Mouse (Mus musculus): ENCODE results near the gene F3. TPM values are rescaled to one million over a fixed set of nuclear protein-coding genes. Genes with fewer than 3 reads are reported as not detected.

F3 gene
- total RNA-seq, 2 experiments from 2014 or later, result not detected

DNA sequence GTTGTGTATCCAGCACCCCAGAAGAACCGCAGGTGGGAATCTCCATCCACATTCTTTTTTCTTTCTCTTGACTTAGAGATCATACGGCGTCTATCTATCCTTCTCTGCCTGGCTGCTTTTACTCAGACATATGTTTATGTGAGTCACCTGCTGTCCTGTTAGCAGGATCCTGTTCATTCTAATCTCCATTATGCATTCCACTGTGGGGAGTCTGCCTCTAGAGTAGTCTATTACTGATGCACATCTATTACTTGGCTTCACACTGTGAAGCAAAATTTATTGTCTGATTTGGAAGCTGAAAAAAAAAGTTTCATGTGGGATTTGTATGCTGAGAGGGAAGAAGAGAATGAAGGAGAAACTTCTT, 19.5 kb upstream of the F3 start:
- ATAC-seq (replicated peaks; ENCODE audit: low FRiP score, poor library complexity, severe bottlenecking), result no peak

DNA sequence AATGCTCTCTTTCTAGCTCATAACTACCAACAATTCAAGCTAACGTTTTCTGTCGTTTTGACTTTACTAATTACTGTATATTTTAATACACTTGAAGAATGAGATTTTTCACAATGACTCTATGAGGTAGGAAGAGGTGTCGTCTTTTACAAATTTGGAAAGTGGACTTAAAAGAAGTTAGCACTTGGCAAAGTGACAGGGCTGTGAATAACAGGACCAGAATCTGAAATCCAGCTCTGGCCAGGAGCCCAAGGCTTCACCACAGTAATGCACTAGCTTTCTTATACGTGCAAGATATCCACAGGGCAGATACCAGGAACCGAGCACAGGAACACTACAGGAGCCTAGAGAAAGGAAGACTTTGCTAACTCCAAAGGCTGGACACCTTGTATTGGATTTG, 17.2 kb upstream of the F3 start:
- ATAC-seq (replicated peaks; ENCODE audit: low FRiP score, poor library complexity, severe bottlenecking), result no peak

DNA sequence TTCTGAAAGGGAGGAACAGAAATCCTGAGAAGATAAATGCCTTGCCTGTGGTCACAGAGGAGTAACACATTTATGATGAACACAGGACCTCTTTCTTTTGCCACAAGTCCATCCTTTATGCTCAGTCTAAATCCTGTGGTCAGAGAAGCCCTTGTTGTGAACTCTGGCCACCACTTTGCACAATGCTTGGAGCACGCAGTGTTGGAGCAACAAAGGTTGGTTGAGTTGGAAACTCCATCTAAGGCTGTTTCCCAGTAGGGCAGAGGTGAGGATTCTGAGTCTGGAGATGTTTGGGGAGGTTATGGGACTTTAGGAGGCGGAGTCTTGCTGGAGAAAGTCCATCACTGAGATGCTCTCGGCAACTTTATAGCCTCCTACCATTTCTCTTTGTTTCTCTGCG, 16.2 kb upstream of the F3 start:
- no peak for ATAC-seq (replicated peaks; ENCODE audit: low FRiP score, poor library complexity, severe bottlenecking)

DNA sequence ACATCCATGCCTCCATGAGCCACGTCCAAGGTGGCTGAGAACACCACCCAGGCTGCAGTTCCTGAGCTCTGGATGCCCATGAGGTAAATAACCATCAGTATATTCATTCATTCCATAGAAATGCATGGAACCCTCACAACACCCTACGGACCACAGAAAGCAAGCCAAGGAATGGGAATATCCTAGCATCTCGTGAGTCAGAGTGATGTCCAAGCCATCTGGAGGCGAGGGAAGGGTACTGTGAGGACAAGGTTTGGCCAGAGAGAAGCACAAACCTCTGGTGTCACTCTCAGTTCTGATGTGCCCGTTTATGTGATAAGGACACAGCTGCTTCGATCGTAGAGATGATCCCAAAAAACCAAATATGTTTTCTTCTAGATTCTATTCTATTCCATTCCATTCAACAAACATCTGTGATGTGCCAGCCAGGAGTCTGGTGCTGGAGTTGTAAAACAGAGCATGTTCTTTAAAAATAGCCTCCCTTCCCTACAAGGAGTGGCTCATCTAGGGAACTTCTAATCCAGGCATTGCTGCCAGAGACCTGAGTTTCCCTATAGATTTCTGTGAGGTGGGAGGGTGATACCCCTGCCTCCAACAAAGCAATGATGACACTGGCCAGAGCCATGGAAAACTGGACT, 12.3 kb upstream of the F3 start:
- no peak for ATAC-seq (replicated peaks; ENCODE audit: low FRiP score, poor library complexity, severe bottlenecking)

DNA sequence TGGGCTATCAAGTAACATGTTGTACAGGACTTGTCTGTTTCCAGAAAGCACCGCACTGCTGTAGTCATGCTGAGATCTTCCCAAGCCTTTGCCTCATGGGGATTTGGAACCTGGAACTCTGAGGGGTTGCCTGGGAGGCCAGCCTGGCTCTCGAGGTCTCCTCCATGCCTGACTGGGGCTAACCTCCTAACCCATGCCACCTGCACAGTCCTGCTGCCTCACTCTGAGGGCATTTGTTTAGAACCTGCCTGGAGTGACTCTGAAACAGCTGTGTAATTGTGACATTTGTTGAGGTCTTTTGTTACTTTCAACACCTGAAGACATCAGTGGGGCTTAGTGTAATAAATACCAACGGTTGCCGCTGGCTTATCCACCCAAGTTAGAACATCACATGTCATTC, 11.1 kb upstream of the F3 start:
- no peak for ATAC-seq (replicated peaks; ENCODE audit: low FRiP score, poor library complexity, severe bottlenecking)

- ATAC-seq (replicated peaks; ENCODE audit: low FRiP score, poor library complexity, severe bottlenecking), result no peak
These were observed 10.1 kb upstream of the F3 start for GRCm38 (mm10) chr3:121713151-121713701.

DNA sequence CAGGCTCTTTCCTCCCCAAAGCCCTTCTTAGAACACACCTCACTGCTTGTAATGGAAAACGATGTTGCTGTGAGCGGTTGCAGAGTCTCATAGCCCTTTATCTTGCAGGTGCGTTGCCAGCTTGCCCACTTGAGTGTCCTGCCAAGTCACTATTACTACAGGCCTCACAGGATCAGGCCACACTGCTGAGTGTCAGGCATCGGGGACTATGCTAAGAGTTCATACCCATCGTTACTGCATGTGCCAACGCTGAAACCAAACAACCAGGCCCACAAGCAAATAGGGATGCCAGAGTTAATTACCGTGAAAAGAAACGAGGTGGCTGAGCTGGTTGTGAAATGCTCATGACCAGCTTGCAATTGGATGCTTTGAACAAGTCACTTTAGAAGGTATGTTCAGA, 9.5 kb upstream of the F3 start:
- ATAC-seq (replicated peaks; ENCODE audit: low FRiP score, poor library complexity, severe bottlenecking), result no peak

- ATAC-seq (replicated peaks; ENCODE audit: low FRiP score, poor library complexity, severe bottlenecking), result no peak
These were observed 8.9 kb upstream of the F3 start for GRCm38 (mm10) chr3:121714461-121714860.

DNA sequence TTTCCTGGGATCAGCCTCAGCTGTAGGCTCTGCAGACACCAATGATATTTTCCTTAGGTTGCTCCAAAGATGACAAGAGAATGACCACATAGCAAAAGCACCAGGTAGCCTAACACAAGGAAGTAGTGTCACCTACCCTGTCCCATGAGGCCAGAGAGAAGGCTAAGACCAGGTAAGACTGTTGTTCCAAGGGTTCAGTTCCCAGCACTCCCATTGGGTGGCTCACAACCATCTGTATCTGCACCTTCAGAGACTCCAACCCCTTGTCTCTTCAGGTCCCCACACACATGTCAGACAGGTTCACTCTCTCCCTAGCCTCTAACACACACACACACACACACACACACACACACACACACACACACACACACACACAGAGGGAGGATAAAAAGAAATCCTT, 8.0 kb upstream of the F3 start:
- ATAC-seq (replicated peaks; ENCODE audit: low FRiP score, poor library complexity, severe bottlenecking), result no peak

DNA sequence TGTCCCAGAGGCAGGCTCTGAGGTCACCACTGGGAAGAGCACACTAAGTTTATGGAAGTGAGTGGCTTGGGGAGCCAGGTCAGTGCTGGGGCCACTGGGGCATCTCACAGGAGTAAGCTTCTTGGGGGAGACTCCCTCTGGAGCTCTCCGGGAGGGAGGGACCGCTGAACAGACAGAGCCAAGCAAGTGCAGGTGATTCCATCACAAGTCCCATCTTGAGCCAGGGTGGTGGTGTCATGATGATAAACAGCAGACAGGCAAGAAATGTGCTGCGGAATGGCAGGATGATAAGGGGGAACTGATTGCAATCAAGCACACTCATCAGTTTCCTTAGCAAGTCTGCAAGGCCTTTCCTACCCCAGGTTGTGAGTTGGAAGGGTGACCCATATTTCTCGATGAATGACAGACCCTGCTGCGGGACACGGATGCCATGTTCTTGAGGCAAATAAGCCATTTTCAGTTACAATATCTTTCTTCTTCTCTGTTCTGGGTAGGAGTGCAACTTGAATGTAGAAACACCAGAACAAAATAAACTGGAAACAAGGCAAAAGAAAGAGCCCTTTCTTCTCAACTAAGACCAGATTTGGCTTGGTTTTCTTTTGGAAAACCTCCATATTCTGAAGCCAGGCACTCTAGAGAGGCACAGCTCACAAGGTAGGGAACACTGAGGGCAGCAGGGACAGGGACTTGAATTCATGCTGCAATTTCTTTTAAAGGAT, 7.4 kb upstream of the F3 start:
- no peak for ATAC-seq (replicated peaks; ENCODE audit: low FRiP score, poor library complexity, severe bottlenecking)

DNA sequence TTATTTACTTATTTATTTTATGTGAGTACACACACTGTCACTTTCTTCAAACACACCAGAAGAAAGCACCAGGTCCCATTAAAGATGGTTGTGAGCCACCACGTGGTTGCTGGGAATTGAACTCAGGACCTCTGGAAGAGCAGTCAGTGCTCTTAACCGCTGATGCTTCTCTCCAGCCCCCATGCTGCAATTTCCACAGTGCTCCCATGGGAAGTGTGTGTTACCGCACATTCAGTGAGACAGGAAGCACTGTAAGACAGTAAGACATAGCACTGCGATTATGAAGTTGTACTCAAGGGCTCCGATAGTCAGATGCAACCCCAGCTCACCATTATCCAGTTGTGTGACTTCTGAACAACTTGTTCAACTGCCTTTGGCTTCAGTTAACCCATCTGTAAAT, 6.9 kb upstream of the F3 start:
- ATAC-seq (replicated peaks; ENCODE audit: low FRiP score, poor library complexity, severe bottlenecking), result no peak

GRCm38 (mm10) chr3:121718679-121719078, 4.7 kb upstream of the F3 start:
- no peak for ATAC-seq (replicated peaks; ENCODE audit: low FRiP score, poor library complexity, severe bottlenecking)

DNA sequence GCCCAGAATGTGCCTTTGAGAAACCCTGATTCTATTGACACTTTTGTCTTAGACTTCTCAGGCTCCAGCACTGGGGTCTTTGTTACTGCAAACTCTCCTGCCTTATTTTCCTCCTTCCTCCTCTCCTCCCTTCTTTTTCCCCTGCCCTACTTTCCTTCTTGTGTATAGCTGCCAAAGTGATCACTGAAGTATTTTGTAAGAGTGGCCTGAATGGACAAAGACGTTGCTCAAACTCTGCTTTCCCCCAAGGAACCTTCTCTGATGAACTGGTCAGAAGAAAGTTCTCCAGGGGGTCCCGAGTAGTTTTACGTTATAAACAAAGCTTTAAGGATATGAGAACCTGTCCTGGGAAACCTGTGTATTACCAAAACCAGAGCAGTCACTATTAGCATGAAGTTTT, 3.6 kb upstream of the F3 start:
- no peak for ATAC-seq (replicated peaks; ENCODE audit: low FRiP score, poor library complexity, severe bottlenecking)

- no peak for ATAC-seq (replicated peaks; ENCODE audit: low FRiP score, poor library complexity, severe bottlenecking)
These were observed 2.3 kb upstream of the F3 start for GRCm38 (mm10) chr3:121720801-121721690.

DNA sequence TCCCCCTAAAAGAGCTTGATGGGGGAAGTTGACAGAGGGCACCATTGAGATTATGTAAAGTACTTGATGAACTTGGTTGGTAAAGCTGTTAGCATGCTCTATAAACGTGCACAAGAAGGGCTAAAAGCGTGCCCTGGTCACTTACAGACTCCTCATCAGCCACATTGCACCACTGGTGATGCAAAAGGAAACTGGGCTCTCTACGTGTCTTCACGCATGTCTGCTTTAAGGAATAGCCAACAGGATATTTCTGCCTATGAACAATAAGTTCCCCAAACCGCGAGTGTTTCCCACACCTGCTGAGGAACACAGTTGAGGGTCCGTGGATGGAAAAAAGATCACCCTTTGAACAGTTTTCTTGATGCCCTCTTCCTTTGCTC, 1.7 kb upstream of the F3 start:
- no peak for ATAC-seq (replicated peaks; ENCODE audit: low FRiP score, poor library complexity, severe bottlenecking)

DNA sequence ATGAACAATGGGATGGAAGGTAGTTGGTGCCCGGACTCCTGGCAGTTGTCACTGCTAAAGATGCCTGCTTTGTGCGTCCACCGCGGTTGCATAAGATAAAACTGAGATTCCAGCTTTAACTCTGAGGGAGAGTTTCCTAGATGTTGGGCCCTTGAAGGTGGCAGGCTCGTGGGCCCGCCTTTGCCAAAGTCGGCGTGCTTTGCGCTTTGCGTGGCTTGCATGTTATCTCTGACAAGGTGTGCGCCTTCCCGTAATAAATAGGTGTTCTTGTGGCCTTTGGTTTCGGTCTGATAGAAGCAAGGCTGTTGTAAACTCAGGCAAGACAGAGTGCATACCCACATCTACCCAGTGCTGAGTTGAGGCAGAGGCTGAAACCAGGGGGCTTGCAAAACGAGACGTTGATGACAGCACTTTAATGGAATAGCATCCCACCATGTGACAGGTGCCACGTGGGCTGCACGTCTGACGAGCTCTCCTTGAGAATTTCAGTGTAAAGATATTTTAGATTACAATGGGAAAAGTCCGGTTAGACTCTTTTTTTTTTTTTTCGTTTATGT, 709 bp downstream of the F3 start:
- no peak for ATAC-seq (replicated peaks; ENCODE audit: low FRiP score, poor library complexity, severe bottlenecking)

- no peak for ATAC-seq (replicated peaks; ENCODE audit: low FRiP score, poor library complexity, severe bottlenecking)
These were observed 1.2 kb downstream of the F3 start for GRCm38 (mm10) chr3:121724553-121724952.

DNA sequence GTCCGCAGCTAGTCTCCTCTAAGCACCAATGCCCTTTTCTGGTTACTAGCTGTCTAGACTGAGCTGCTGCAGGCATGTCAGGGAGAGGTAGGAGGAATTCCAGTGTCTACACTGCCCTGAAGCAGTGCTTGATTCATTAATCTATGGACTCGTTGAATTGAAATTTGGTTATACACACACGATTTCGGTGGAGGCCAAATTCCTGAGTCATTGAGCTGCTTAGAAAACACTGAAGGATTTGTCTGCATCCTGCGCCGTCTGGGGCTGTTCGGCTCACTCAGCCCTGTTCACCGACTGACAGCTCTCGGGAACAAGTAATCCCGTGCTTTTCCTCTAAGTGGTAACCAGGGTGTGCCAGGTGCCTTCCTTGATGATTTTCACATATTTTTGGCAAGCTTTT, 2.3 kb downstream of the F3 start:
- no peak for ATAC-seq (replicated peaks; ENCODE audit: low FRiP score, poor library complexity, severe bottlenecking)

DNA sequence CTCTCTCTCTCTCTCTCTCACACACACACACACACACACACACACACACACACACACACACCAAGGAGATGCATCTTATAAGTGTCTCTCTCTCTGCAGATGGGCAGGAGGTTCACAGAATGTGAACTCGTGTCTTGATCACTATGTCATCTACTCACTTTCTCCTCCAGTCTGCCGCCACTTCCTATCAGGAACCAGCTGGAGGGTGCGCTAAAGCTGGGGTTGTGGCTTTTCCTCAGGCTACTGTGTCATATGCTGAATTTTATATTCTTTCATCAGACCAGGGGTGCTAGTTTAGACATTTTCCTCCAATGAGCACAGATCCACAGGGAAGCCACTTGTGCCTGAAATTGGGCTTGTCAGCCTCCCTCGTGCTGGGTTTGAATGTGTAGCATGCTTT, 6.3 kb downstream of the F3 start:
- ATAC-seq (replicated peaks; ENCODE audit: low FRiP score, poor library complexity, severe bottlenecking), result no peak

- no peak for ATAC-seq (replicated peaks; ENCODE audit: low FRiP score, poor library complexity, severe bottlenecking)
These were observed 12.2 kb downstream of the F3 start for GRCm38 (mm10) chr3:121735542-121735941.

Measured in erythroblast, adult 5-6 weeks (primary cell).